Mouse (Mus musculus): Measurements from ENCODE around the gene Egr2. TPM values are rescaled to one million over a fixed set of nuclear protein-coding genes. Genes with fewer than 3 reads are reported as not detected.

Egr2 gene
- polyA plus RNA-seq, 1 experiment, result 3.9 TPM

DNA sequence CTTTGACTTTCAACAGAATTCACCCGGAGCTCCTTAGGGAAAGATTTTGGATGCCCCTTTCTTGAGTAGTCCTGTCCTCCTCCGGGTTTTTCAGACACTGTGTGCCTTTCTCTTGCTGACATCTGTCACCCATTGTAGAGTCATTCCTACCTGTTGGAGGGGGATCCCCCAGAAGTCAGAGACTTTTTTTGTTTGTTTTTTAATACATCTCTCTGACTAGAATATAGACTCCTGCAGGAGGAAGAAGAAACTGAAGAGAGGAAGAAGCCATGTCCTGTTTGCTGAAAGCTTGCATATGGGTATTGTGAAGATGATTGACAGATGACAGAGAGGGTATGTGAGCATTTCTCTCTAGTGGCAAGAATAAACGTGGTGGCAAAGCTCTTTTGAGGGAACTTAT is 30.0 kb upstream of the Egr2 start:
- Histone ChIP-seq H3K36me3 (replicated peaks; ENCODE audit: low read length) (no peaks in the 10 kb centered on the region), H3K4me3 (replicated peaks) (no peak overlapping the region), H3K4me1 (peaks cover 13% of the 10 kb centered on the region), H3K9me3 (peaks cover 30% of the 10 kb centered on the region), H3K27me3 (replicated peaks) (peaks cover 6% of the 10 kb centered on the region)
- TF ChIP-seq FLI1 (IDR thresholded peaks at IDR 0.05; ENCODE audit: low read length) (no peak), GATA1 (IDR thresholded peaks at IDR 0.05; ENCODE audit: borderline replicate concordance, low read length) (no peak)

DNA sequence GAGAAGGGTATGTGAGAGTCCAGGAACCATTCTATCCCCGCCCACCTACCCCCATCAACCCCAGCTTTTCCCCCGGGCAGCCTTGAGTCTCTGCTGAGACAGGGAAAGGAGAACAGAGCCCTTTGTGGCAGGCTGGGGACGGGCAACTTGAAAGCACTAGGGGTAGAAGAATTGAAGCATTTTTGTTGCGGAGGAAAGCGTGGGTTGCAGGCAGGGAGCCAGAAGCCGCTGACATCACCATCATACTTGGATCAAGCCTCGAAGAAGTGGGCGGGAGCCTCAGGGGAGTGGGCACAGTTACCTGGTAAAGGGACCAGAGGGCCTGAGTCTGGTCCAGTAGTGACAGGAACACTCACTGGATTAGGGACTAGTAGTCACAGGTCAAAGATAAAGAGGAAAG is 23.1 kb upstream of the Egr2 start:
- no peaks in the 10 kb centered on the region for H3K4me1 ChIP-seq
- no peak for TF ChIP-seq FLI1 (IDR thresholded peaks at IDR 0.05; ENCODE audit: low read length)
- no peak for TF ChIP-seq GATA1 (IDR thresholded peaks at IDR 0.05; ENCODE audit: borderline replicate concordance, low read length)
- peaks cover 25% of the 10 kb centered on the region for H3K9me3 ChIP-seq
- H3K36me3 ChIP-seq (replicated peaks; ENCODE audit: low read length), result no peaks in the 10 kb centered on the region
- H3K4me3 ChIP-seq (replicated peaks), result no peak overlapping the region
- no peaks in the 10 kb centered on the region for H3K27me3 ChIP-seq (replicated peaks)

DNA sequence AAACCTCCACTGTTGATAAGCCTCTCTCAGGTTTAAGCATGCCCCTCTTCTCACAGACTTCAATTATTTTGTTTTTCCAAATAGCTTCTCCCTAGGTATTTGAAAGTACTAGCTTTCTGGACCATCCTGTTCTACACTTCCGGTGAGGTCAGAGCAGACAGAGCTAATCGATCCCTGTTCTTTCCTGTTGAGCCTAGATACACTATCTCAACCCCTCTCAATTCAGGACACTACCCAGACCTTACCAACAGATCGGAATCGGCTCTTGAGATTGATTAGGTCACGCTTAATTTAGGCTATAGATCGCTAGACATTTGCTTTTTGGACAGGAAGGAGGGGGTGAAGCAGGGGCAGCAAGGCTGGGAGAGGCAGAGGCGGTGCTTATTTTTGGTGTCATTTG is 22.4 kb upstream of the Egr2 start:
- no peak for TF ChIP-seq FLI1 (IDR thresholded peaks at IDR 0.05; ENCODE audit: low read length)
- no peak for TF ChIP-seq GATA1 (IDR thresholded peaks at IDR 0.05; ENCODE audit: borderline replicate concordance, low read length)
- H3K9me3 ChIP-seq, result peaks cover 19% of the 10 kb centered on the region
- no peaks in the 10 kb centered on the region for H3K4me1 ChIP-seq
- no peak overlapping the region for H3K4me3 ChIP-seq (replicated peaks)
- no peaks in the 10 kb centered on the region for H3K27me3 ChIP-seq (replicated peaks)
- no peaks in the 10 kb centered on the region for H3K36me3 ChIP-seq (replicated peaks; ENCODE audit: low read length)

DNA sequence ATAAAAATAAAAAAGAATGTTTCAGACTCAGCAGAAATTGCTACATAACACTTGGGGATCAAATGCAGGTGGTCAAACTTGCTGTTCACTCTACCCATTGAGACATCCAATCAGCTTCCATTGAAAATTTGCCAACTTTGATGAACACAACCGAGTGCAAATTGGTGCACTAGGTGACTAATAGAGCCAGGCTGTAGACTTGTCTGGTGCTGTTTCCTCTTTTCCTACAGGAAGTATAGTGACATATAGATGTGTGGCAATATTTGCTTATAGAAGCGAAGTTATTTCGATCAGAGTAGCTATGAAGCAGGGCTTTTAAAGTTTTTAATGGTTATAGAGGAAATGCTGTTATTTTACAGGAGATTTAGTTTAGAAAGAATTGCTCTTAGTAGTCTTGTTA is 16.5 kb upstream of the Egr2 start:
- TF ChIP-seq GATA1 (IDR thresholded peaks at IDR 0.05; ENCODE audit: borderline replicate concordance, low read length), result no peak
- TF ChIP-seq FLI1 (IDR thresholded peaks at IDR 0.05; ENCODE audit: low read length), result no peak
- no peaks in the 10 kb centered on the region for H3K4me1 ChIP-seq
- H3K36me3 ChIP-seq (replicated peaks; ENCODE audit: low read length), result no peaks in the 10 kb centered on the region
- H3K27me3 ChIP-seq (replicated peaks), result peaks cover 1% of the 10 kb centered on the region
- no peak overlapping the region for H3K4me3 ChIP-seq (replicated peaks)
- H3K9me3 ChIP-seq, result peaks cover 13% of the 10 kb centered on the region

DNA sequence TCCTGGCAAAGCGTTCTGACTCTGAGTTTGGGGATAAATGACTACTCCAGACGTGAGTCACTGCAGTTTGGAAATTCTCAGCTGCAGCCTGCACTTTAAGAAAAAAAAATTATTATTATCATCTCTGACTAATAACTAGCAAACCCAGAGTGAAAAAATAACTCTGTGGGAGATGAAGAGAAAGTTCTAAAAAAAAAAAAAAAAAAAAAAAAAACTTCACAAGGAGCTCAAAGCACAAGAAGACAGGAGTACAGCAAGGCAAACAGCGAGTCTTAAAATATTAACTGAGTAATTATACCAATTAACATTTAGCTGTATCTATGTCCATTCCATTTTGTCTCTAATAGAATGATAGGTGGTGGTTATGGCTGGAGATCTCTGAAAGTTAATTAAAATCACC is 11.1 kb upstream of the Egr2 start:
- TF ChIP-seq GATA1 (IDR thresholded peaks at IDR 0.05; ENCODE audit: borderline replicate concordance, low read length), result no peak
- TF ChIP-seq FLI1 (IDR thresholded peaks at IDR 0.05; ENCODE audit: low read length), result no peak
- no peaks in the 10 kb centered on the region for H3K36me3 ChIP-seq (replicated peaks; ENCODE audit: low read length)
- H3K27me3 ChIP-seq (replicated peaks), result peaks cover 11% of the 10 kb centered on the region
- no peak overlapping the region for H3K4me3 ChIP-seq (replicated peaks)
- peaks cover 6% of the 10 kb centered on the region; the same call in 1 of the 2 replicates for H3K4me1 ChIP-seq
- peaks cover 15% of the 10 kb centered on the region for H3K9me3 ChIP-seq

DNA sequence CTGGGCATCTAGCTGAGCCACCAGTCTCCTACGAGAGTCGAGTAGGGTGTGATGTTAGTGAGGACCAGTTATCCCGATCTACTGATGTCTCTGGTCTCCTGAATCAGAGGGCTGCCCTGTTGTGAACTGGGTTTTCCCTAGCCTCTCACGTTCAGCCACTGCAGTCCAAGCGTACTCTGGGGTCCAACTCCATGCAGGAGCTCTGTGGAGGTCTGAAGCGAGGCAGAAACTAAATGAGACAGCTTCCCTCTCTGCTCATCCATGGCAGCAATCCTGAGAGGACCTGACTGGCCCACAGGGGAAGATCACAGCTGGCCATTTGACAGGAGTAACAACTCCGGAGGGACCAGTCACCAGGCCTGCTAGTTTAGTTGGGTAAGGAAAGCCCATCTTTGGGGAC is 10.6 kb upstream of the Egr2 start:
- H3K9me3 ChIP-seq, result peaks cover 9% of the 10 kb centered on the region
- H3K27me3 ChIP-seq (replicated peaks), result peaks cover 13% of the 10 kb centered on the region
- H3K4me1 ChIP-seq, result peaks cover 6% of the 10 kb centered on the region; the same call in 1 of the 2 replicates
- TF ChIP-seq FLI1 (IDR thresholded peaks at IDR 0.05; ENCODE audit: low read length), result no peak
- no peak for TF ChIP-seq GATA1 (IDR thresholded peaks at IDR 0.05; ENCODE audit: borderline replicate concordance, low read length)
- H3K4me3 ChIP-seq (replicated peaks), result no peak overlapping the region
- no peaks in the 10 kb centered on the region for H3K36me3 ChIP-seq (replicated peaks; ENCODE audit: low read length)

DNA sequence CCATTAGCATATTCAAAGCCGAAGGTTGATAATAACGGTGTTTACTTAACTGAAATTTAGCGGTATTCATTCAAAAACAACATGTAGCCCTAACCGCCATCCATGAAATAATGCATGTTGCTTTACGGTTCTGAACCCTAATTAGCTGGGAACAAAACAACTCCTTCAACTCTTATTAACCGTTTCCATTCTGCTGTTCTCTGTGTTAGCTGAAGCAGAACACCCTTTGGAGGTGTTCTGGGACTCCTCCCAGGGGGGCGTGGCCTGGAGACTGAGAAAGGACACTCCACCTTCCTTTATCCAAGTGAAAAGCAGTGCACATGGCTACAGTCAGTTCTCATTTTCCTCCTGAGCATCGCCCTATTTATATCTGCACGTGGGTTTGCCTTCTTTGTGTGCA is 8.8 kb upstream of the Egr2 start:
- peaks cover 27% of the 10 kb centered on the region for H3K27me3 ChIP-seq (replicated peaks)
- H3K4me1 ChIP-seq, result peaks cover 6% of the 10 kb centered on the region; the same call in 1 of the 2 replicates
- no peaks in the 10 kb centered on the region for H3K36me3 ChIP-seq (replicated peaks; ENCODE audit: low read length)
- no peak for TF ChIP-seq FLI1 (IDR thresholded peaks at IDR 0.05; ENCODE audit: low read length)
- no peak for TF ChIP-seq GATA1 (IDR thresholded peaks at IDR 0.05; ENCODE audit: borderline replicate concordance, low read length)
- H3K9me3 ChIP-seq, result peaks cover 7% of the 10 kb centered on the region; the same call in 1 of the 2 replicates
- no peak overlapping the region for H3K4me3 ChIP-seq (replicated peaks)

DNA sequence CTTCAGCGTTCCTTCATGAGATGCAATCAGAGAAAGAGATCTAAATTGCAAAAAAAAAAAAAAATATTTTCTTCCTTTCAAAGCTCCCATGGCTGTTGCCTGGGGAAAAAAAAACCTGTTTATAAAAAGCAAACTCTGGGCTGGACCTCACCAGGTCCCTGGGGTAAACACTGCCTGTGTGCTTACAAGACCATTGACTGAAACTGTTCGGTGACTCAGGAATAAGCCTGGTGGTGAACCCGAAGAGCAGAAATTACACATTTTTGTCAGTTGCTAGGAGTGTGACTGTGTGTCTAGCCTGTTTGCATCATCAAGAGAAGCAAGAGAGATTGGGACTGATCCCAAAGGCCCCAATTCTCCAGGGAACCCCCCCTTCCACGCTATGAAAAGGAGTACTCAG is 5.5 kb upstream of the Egr2 start:
- no peaks in the 10 kb centered on the region for H3K36me3 ChIP-seq (replicated peaks; ENCODE audit: low read length)
- peaks cover 10% of the 10 kb centered on the region; the same call in 1 of the 2 replicates for H3K4me1 ChIP-seq
- TF ChIP-seq FLI1 (IDR thresholded peaks at IDR 0.05; ENCODE audit: low read length) (no peak), GATA1 (IDR thresholded peaks at IDR 0.05; ENCODE audit: borderline replicate concordance, low read length) (no peak)

DNA sequence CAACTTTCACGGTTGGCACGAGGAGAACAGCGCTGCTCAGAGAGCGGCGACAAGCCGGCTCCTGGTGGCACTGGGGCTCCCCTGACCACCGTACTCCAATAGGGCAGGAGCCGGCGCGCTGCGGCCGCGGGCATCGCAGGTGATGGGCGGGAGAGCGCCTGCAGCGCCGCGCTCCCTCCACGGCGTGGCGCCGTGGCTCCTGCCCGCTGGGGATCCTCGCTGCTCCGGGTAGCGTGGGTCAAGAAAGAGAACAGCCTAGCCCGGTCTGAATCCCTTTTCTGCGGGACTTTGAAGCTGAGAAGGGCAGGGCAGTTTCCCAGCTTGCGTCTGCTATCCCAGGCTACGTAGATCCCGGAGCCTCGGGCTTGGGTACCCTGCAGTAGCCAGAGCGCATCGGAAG is 697 bp downstream of the Egr2 start:
- peak overlapping the region; percentile 93 for H3K4me3 ChIP-seq (replicated peaks)
- peaks cover 54% of the 10 kb centered on the region for H3K4me1 ChIP-seq
- peaks cover 13% of the 10 kb centered on the region for H3K9me3 ChIP-seq
- peaks cover 83% of the 10 kb centered on the region for H3K27me3 ChIP-seq (replicated peaks)
- peaks cover 5% of the 10 kb centered on the region for H3K36me3 ChIP-seq (replicated peaks; ENCODE audit: low read length)
- TF ChIP-seq FLI1 (IDR thresholded peaks at IDR 0.05; ENCODE audit: low read length) (no peak), GATA1 (IDR thresholded peaks at IDR 0.05; ENCODE audit: borderline replicate concordance, low read length) (no peak)

More for the DNA sequence above, 5.5 kb upstream of the Egr2 start:
- Histone ChIP-seq H3K4me3 (replicated peaks) (no peak overlapping the region), H3K9me3 (peaks cover 7% of the 10 kb centered on the region; the same call in 1 of the 2 replicates), H3K27me3 (replicated peaks) (peaks cover 56% of the 10 kb centered on the region)

DNA sequence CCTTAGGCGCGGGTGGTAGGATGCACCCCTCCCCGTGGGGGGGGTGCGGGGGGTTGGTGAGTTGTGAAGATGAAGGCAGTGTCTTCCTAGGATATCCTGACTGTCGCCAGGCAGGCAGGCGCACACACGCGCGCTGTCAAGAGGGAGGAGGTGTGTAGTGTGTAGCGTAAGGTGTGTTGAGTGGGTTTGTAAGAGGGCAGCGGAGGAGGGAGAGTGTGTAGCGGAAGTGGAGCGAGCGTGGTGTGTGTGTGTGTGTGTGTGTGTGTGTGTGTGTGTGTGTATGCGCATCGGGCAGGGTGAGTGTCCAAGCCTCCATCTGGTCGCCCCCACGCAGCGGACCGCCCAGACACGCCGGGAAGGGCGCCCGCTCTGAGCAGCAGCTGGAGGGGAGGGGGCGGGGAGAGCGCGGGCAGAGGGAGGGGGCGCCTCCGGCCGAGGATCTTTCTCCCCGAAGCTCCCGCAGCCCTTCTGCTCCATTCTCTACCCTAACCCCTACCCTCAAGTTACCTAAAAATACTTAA is 1.4 kb downstream of the Egr2 start:
- H3K4me3 ChIP-seq (replicated peaks), result peak overlapping the region; percentile 93

More for the DNA sequence above, 1.4 kb downstream of the Egr2 start:
- H3K27me3 ChIP-seq (replicated peaks), result peaks cover 79% of the 10 kb centered on the region
- H3K9me3 ChIP-seq, result peaks cover 14% of the 10 kb centered on the region
- peaks cover 54% of the 10 kb centered on the region for H3K4me1 ChIP-seq
- H3K36me3 ChIP-seq (replicated peaks; ENCODE audit: low read length), result peaks cover 5% of the 10 kb centered on the region
- TF ChIP-seq FLI1 (IDR thresholded peaks at IDR 0.05; ENCODE audit: low read length) (no peak), GATA1 (IDR thresholded peaks at IDR 0.05; ENCODE audit: borderline replicate concordance, low read length) (no peak)

All from megakaryocyte, embryonic 14.5 days (primary cell).